Mouse (Mus musculus) MEL (cell line): ENCODE measurements around the gene Polr3c. TPM values are rescaled to one million over a fixed set of nuclear protein-coding genes. Genes with fewer than 3 reads are reported as not detected.

Experiments used
- DNase-seq: peaks from one replicate; pipeline ENCODE4 v3.0.0; 2011; ENCODE audit warnings: low read depth, low spot score
- H3K27ac ChIP-seq: 2 replicates; pipeline ENCODE4 v1.5.1; 2012; ENCODE audit warnings: low read depth, mild to moderate bottlenecking, control low read depth, low read length, moderate library complexity; ENCODE audit not compliant: control insufficient read depth
- H3K27me3 ChIP-seq, 2 experiments: fragments of 150-350 bp in 1 of 2; sonication (generic) in 1 of 2; 2 replicates each; pipeline ENCODE4 v1.6.1; 2012; ENCODE audit warnings: low read length in 2 of 2, mild to moderate bottlenecking in 2 of 2, improper control_type of control experiment in 1 of 2, moderate library complexity in 1 of 2; ENCODE audit not compliant: insufficient read depth in 2 of 2, control insufficient read depth in 1 of 2
- H3K36me3 ChIP-seq, 2 experiments: 2 replicates each; pipeline ENCODE4 v1.6.1; 2012 to 2014; ENCODE audit warnings: low read length in 2 of 2, improper control_type of control experiment in 1 of 2, inconsistent platforms in 1 of 2, mild to moderate bottlenecking in 1 of 2; ENCODE audit not compliant: insufficient read depth in 2 of 2, control insufficient read depth in 1 of 2
- H3K4me1 ChIP-seq, 2 experiments: fragments of 150-350 bp in 1 of 2; sonication (generic) in 1 of 2; 2 replicates each; pipeline ENCODE4 v1.6.1; 2012; ENCODE audit warnings: low read length in 2 of 2, improper control_type of control experiment in 1 of 2, mild to moderate bottlenecking in 1 of 2; ENCODE audit not compliant: insufficient read depth in 2 of 2, control insufficient read depth in 1 of 2
- H3K4me3 ChIP-seq, 2 experiments: fragments of 150-350 bp in 1 of 2; sonication (generic) in 1 of 2; 2 replicates each; pipeline ENCODE4 v1.5.1; 2012; ENCODE audit warnings: low read depth in 2 of 2, low read length in 2 of 2, mild to moderate bottlenecking in 2 of 2, moderate library complexity in 2 of 2, control low read depth in 1 of 2, improper control_type of control experiment in 1 of 2; ENCODE audit not compliant: control insufficient read depth in 1 of 2, insufficient read depth in 1 of 2
- H3K79me2 ChIP-seq: 2 replicates; pipeline ENCODE4 v1.6.1; 2012; ENCODE audit warnings: mild to moderate bottlenecking, low read length, moderate library complexity; ENCODE audit not compliant: control insufficient read depth, poor library complexity, insufficient read depth
- H3K9ac ChIP-seq: 2 replicates; pipeline ENCODE4 v1.6.1; 2012; ENCODE audit warnings: low read depth, mild to moderate bottlenecking, control low read depth, low read length, moderate library complexity; ENCODE audit not compliant: control insufficient read depth, poor library complexity, severe bottlenecking
- H3K9me3 ChIP-seq: fragments of 150-350 bp; sonication (generic); replicated peaks from 2 replicates; pipeline ENCODE4 v1.6.1; 2012; ENCODE audit warnings: mild to moderate bottlenecking, low read length, improper control_type of control experiment, moderate library complexity; ENCODE audit not compliant: insufficient read depth
- BHLHE40 ChIP-seq: IDR thresholded peaks from 2 replicates; pipeline ENCODE4 v1.6.1; 2012; ENCODE audit warnings: low read depth, mild to moderate bottlenecking, inconsistent platforms, low read length, improper control_type of control experiment, borderline replicate concordance
- CHD1 ChIP-seq: IDR thresholded peaks from 2 replicates; pipeline ENCODE4 v1.6.1; 2012; ENCODE audit warnings: low read depth, mild to moderate bottlenecking, inconsistent platforms, low read length, improper control_type of control experiment
- CTCF ChIP-seq, 3 experiments: IDR thresholded peaks in 2 of 3; conservative IDR thresholded peaks in 1 of 3; 2 replicates each; pipeline ENCODE4 v1.5.1; 2011 to 2012; ENCODE audit warnings: low read length in 3 of 3, low read depth in 2 of 3, mild to moderate bottlenecking in 2 of 3, improper control_type of control experiment in 1 of 3, inconsistent platforms in 1 of 3, mixed read lengths in 1 of 3, moderate library complexity in 1 of 3; ENCODE audit not compliant: control insufficient read depth in 1 of 3, insufficient read depth in 1 of 3, poor library complexity in 1 of 3, severe bottlenecking in 1 of 3
- E2F4 ChIP-seq: IDR thresholded peaks from 2 replicates; pipeline ENCODE4 v1.6.1; 2011; ENCODE audit warnings: low read depth, low read length, improper control_type of control experiment, borderline replicate concordance
- ELF1 ChIP-seq: IDR thresholded peaks from 2 replicates; pipeline ENCODE4 v1.6.1; 2014; ENCODE audit warnings: low read depth, mild to moderate bottlenecking, inconsistent platforms, low read length, improper control_type of control experiment, moderate library complexity
- EP300 ChIP-seq, 2 experiments: IDR thresholded peaks; 2 replicates each; pipeline ENCODE4 v1.6.1; 2011; ENCODE audit warnings: improper control_type of control experiment in 2 of 2, low read length in 2 of 2, low read depth in 1 of 2, mild to moderate bottlenecking in 1 of 2
- ETS1 ChIP-seq: IDR thresholded peaks from 2 replicates; pipeline ENCODE4 v1.6.1; 2012; ENCODE audit warnings: low read depth, mild to moderate bottlenecking, inconsistent platforms, low read length, improper control_type of control experiment, moderate library complexity
- GABPA ChIP-seq: IDR thresholded peaks from 2 replicates; pipeline ENCODE4 v1.6.1; 2012; ENCODE audit warnings: low read depth, mild to moderate bottlenecking, inconsistent platforms, low read length, improper control_type of control experiment, moderate library complexity
- GATA1 ChIP-seq: IDR thresholded peaks from 2 replicates; pipeline ENCODE4 v1.6.1; 2011; ENCODE audit warnings: low read depth, low read length, improper control_type of control experiment
- HCFC1 ChIP-seq: IDR thresholded peaks from 2 replicates; pipeline ENCODE4 v1.6.1; 2012; ENCODE audit warnings: low read depth, mild to moderate bottlenecking, inconsistent platforms, low read length, improper control_type of control experiment, moderate library complexity
- KAT2A ChIP-seq: conservative IDR thresholded peaks from 2 replicates; pipeline ENCODE4 v1.6.1; 2012; ENCODE audit warnings: low read depth, low read length, improper control_type of control experiment, inconsistent platforms
- MAFK ChIP-seq: IDR thresholded peaks from 2 replicates; pipeline ENCODE4 v1.6.1; 2011; ENCODE audit warnings: low read depth, mild to moderate bottlenecking, low read length, improper control_type of control experiment, borderline replicate concordance
- MAX ChIP-seq: IDR thresholded peaks from 2 replicates; pipeline ENCODE4 v1.6.1; 2011; ENCODE audit warnings: low read length, improper control_type of control experiment
- MYB ChIP-seq: IDR thresholded peaks from 2 replicates; pipeline ENCODE4 v1.6.1; 2011; ENCODE audit warnings: mild to moderate bottlenecking, low read depth, low read length, improper control_type of control experiment
- MYC ChIP-seq: IDR thresholded peaks from 2 replicates; pipeline ENCODE4 v1.6.1; 2011; ENCODE audit warnings: low read depth, mild to moderate bottlenecking, low read length, improper control_type of control experiment, moderate library complexity
- NELFE ChIP-seq: IDR thresholded peaks from 2 replicates; pipeline ENCODE4 v1.6.1; 2011; ENCODE audit warnings: low read depth, low read length, improper control_type of control experiment
- NRF1 ChIP-seq: IDR thresholded peaks from 2 replicates; pipeline ENCODE4 v1.6.1; 2014; ENCODE audit warnings: low read depth, mild to moderate bottlenecking, inconsistent platforms, low read length, improper control_type of control experiment, moderate library complexity; ENCODE audit not compliant: poor library complexity, insufficient read depth, severe bottlenecking
- POLR2A ChIP-seq, 2 experiments: IDR thresholded peaks; 2 replicates each; pipeline ENCODE4 v1.6.1; 2011 to 2012; ENCODE audit warnings: low read length in 2 of 2, mild to moderate bottlenecking in 2 of 2, control low read depth in 1 of 2, improper control_type of control experiment in 1 of 2, low read depth in 1 of 2, moderate library complexity in 1 of 2; ENCODE audit not compliant: control insufficient read depth in 1 of 2, insufficient read depth in 1 of 2, poor library complexity in 1 of 2
- POLR2AphosphoS5 ChIP-seq: IDR thresholded peaks from 2 replicates; pipeline ENCODE4 v1.6.1; 2012; ENCODE audit warnings: low read depth, borderline replicate concordance, mild to moderate bottlenecking, inconsistent platforms, low read length, moderate library complexity, mixed read lengths
- RAD21 ChIP-seq: IDR thresholded peaks from 2 replicates; pipeline ENCODE4 v1.6.1; 2011; ENCODE audit warnings: mild to moderate bottlenecking, low read depth, low read length, improper control_type of control experiment
- SIN3A ChIP-seq: IDR thresholded peaks from 2 replicates; pipeline ENCODE4 v1.6.1; 2012; ENCODE audit warnings: low read length, improper control_type of control experiment, inconsistent platforms
- SMC3 ChIP-seq: IDR thresholded peaks from 2 replicates; pipeline ENCODE4 v1.6.1; 2011; ENCODE audit warnings: low read depth, low read length, improper control_type of control experiment
- TAL1 ChIP-seq: IDR thresholded peaks from 2 replicates; pipeline ENCODE4 v1.6.1; 2012; ENCODE audit warnings: mild to moderate bottlenecking, inconsistent platforms, low read length, moderate library complexity, mixed read lengths
- TBP ChIP-seq: IDR thresholded peaks from 2 replicates; pipeline ENCODE4 v1.8.0; 2011; ENCODE audit warnings: low read depth, low read length, improper control_type of control experiment
- TCF12 ChIP-seq: IDR thresholded peaks from 2 replicates; pipeline ENCODE4 v1.6.1; 2014; ENCODE audit warnings: low read depth, mild to moderate bottlenecking, inconsistent platforms, low read length, improper control_type of control experiment, moderate library complexity
- USF2 ChIP-seq, 2 experiments: IDR thresholded peaks; 2 replicates each; pipeline ENCODE4 v1.6.1; 2011 to 2012; ENCODE audit warnings: improper control_type of control experiment in 2 of 2, low read length in 2 of 2, borderline replicate concordance in 1 of 2, inconsistent platforms in 1 of 2, low read depth in 1 of 2, mild to moderate bottlenecking in 1 of 2; ENCODE audit not compliant: insufficient read depth in 1 of 2
- ZC3H11A ChIP-seq: IDR thresholded peaks from 2 replicates; pipeline ENCODE4 v1.6.1; 2012; ENCODE audit warnings: low read depth, mild to moderate bottlenecking, inconsistent platforms, low read length, improper control_type of control experiment
- ZMIZ1 ChIP-seq: IDR thresholded peaks from 2 replicates; pipeline ENCODE4 v1.6.1; 2012; ENCODE audit warnings: low read depth, mild to moderate bottlenecking, inconsistent platforms, low read length, improper control_type of control experiment, moderate library complexity
- ZNF384 ChIP-seq: IDR thresholded peaks from 2 replicates; pipeline ENCODE4 v1.6.1; 2012; ENCODE audit warnings: low read depth, mild to moderate bottlenecking, inconsistent platforms, low read length, improper control_type of control experiment
- polyA plus RNA-seq, 2 experiments: library from polyadenylated mRNA; stranded (reverse) in 1 of 2; unstranded in 1 of 2; fragments of >175 nt in 1 of 2; fragments of >200 nt in 1 of 2; gene quantifications; 2 replicates each; pipeline versions ENCODE4 v1.2.1 to v1.2.4; 2012; ENCODE audit warnings: low replicate concordance in 2 of 2, low read depth in 1 of 2; ENCODE audit not compliant: insufficient read length in 2 of 2, insufficient read depth in 1 of 2, missing spikeins in 1 of 2
- total RNA-seq: library from RNA; depleted of rRNA; stranded (reverse); fragments of 300-350 nt; gene quantifications from 2 replicates; pipeline ENCODE4 v1.2.3, GENCODE M21; 2012

Polr3c gene
- total and polyA plus RNA-seq, 3 experiments = 48.3 to 224 (median 122) TPM

DNA sequence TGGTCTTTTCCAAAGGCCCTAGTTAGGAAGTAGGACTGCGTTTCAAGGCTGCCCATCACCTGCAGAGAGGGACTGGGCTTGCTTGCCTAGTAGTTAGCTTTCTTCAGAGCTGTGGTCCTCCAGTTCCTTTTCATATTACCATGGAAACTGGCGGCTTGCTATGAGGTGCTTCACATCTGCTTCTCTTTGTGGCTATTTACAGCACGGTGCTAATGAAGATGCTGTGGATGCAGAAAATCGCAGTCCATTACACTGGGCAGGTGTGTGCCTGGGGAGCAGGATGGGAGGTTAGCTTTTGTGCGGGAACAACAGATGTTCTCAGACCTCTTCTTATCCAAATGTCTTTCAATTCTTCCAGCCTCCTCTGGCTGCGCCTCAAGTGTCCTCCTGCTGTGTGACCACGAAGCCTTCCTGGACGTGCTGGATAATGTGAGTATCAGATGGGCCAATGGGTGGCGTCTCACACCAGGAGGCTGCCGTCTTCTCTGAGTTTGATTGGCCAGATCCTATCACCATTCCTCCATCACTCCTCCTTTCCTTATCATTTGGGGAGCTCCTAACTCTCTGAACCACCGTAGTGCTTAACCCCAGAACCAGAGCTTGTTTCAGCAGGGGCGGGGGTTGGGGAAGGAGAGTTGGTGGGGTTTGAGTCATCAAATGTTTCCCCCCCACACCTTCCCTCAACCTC, 47.0 kb downstream of the Polr3c start:
- no peak for TF ChIP-seq MAFK
- peak; percentile 3 to 17; a peak in 2 of 4 replicates for TF ChIP-seq EP300 (IDR thresholded peaks at IDR 0.05; ENCODE audit: low read depth in 1 of 2, low read length in 2 of 2)
- TF ChIP-seq ZMIZ1 = no peak
- no peak for TF ChIP-seq POLR2A (IDR thresholded peaks at IDR 0.05; ENCODE audit: control insufficient read depth in 1 of 2, insufficient read depth in 1 of 2, low read depth in 1 of 2, low read length in 2 of 2, poor library complexity in 1 of 2)
- 0 out of 2 replicates have a peak, but pooled peaks have one; percentile 56 for TF ChIP-seq GATA1
- TF ChIP-seq TAL1 = peak; percentile 12; the same call in 1 of the 2 replicates
- TF ChIP-seq, all 39 proteins: peak for 3
- no peaks in the 10 kb centered on the region for H3K9me3 ChIP-seq
- no peak overlapping the region for H3K9ac ChIP-seq
- no peak overlapping the region for H3K4me3 ChIP-seq
- DNase-seq = peak; percentile 67
- peaks cover 0 to 32% of the 10 kb centered on the region in 2 experiments; a peak in 2 of 4 replicates for H3K36me3 ChIP-seq
- H3K27ac ChIP-seq = peak overlapping the region; percentile 18; the same call in 1 of the 2 replicates
- peaks cover 11 to 38% of the 10 kb centered on the region in 2 experiments for H3K4me1 ChIP-seq
- H3K79me2 ChIP-seq = no peaks in the 10 kb centered on the region
- H3K27me3 ChIP-seq = no peaks in the 10 kb centered on the region

DNA sequence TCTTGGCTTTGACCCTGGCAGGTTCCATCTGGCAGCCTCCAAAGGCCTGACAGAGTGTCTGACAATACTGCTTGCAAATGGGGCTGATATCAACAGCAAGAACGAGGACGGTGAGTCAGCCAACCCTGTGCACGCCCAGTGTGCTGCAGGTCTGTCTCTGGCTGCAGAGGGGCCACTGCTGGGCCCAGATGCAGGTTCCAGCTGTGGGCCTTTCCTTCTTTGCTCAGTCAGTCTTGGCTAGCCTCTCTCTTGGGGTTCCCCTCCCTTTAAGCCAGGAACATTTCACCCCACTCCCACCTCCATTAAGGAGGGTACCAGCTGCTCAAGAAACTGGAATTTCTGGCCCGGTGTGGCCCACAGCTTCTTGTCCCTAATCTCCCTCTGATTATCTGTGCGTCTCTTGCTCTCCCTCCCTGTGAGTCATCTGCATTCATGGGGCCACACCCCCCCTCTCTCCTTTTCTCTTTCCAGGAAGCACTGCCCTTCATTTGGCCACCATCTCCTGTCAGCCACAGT, 48.2 kb downstream of the Polr3c start:
- Histone ChIP-seq H3K9ac (peak overlapping the region; percentile 30; the same call in 1 of the 2 replicates), H3K4me3 (peak overlapping the region; percentile 1 to 6; a peak in 3 of 4 replicates), H3K27ac (peak overlapping the region; percentile 76), H3K27me3 (no peaks in the 10 kb centered on the region), H3K9me3 (no peaks in the 10 kb centered on the region), H3K79me2 (no peaks in the 10 kb centered on the region), H3K36me3 (peaks cover 0 to 38% of the 10 kb centered on the region in 2 experiments; a peak in 2 of 4 replicates), H3K4me1 (peaks cover 14 to 39% of the 10 kb centered on the region in 2 experiments)
- peak; percentile 86 for DNase-seq
- peak; percentile 7; the same call in 1 of the 2 replicates for TF ChIP-seq TBP
- peak; percentile 52; the same call in 1 of the 2 replicates for TF ChIP-seq SIN3A
- peak; percentile 31; the same call in 1 of the 2 replicates for TF ChIP-seq TCF12
- 0 out of 2 replicates have a peak, but pooled peaks have one; percentile 17 for TF ChIP-seq NRF1
- TF ChIP-seq MAX = peak; percentile 42; the same call in 1 of the 2 replicates
- TF ChIP-seq RAD21 = no peak
- TF ChIP-seq CHD1 = no peak
- no peak for TF ChIP-seq USF2 (IDR thresholded peaks at IDR 0.05; ENCODE audit: borderline replicate concordance in 1 of 2, insufficient read depth in 1 of 2, low read depth in 1 of 2, low read length in 2 of 2)
- TF ChIP-seq MYB = no peak
- TF ChIP-seq POLR2AphosphoS5 = no peak
- TF ChIP-seq NELFE = 0 out of 2 replicates have a peak, but pooled peaks have one; percentile 33
- TF ChIP-seq HCFC1 = no peak
- TF ChIP-seq GABPA = 0 out of 2 replicates have a peak, but pooled peaks have one; percentile 51
- TF ChIP-seq SMC3 = no peak
- no peak for TF ChIP-seq ELF1
- no peak for TF ChIP-seq KAT2A
- TF ChIP-seq E2F4 = no peak
- TF ChIP-seq ETS1 = no peak; the same call in 1 of the 2 replicates
- TF ChIP-seq MAFK = no peak
- no peak for TF ChIP-seq BHLHE40
- TF ChIP-seq GATA1 = peak; percentile 85
- TF ChIP-seq TAL1 = no peak
- no peak for TF ChIP-seq ZNF384
- TF ChIP-seq MYC = no peak
- TF ChIP-seq ZC3H11A = no peak
- TF ChIP-seq CTCF (IDR thresholded peaks at IDR 0.05 in 2 of 3, conservative IDR thresholded peaks at IDR 0.05 in 1 of 3; ENCODE audit: control insufficient read depth in 1 of 3, insufficient read depth in 1 of 3, low read depth in 2 of 3, low read length in 3 of 3, poor library complexity in 1 of 3, severe bottlenecking in 1 of 3) = no peak
